Mouse (Mus musculus) megakaryocyte progenitor cell, adult 5-6 weeks (primary cell): ENCODE data around the gene Mrrf. TPM values are rescaled to one million over a fixed set of nuclear protein-coding genes. Genes with fewer than 3 reads are reported as not detected.
A peak's percentile ranks its signal among the peaks of the same experiment; 100 is the strongest.

Experiments
- ATAC-seq: replicated peaks from 2 replicates; pipeline ENCODE4 v1.8.0; 2016; ENCODE audit warnings: mild to moderate bottlenecking, moderate TSS enrichment, inconsistent platforms; ENCODE audit not compliant: poor library complexity
- total RNA-seq, 2 experiments: library from RNA; stranded (forward) in 1 of 2; stranded (reverse) in 1 of 2; fragments of 157-497, 149-512 nt in 1 of 2; fragments of 200-1000 nt in 1 of 2; gene quantifications; 2 replicates each; pipeline versions ENCODE4 v1.2.3 to v1.2.4; 2015 to 2017

Mrrf gene
- total RNA-seq, 2 experiments from 2014 or later: 21.6 to 24.4 TPM

GRCm38 (mm10) chr2:36223436-36223835 lies 87.2 kb downstream of the Mrrf start:
- ATAC-seq: no peak

GRCm38 (mm10) chr2:36224153-36224552 lies 88.0 kb downstream of the Mrrf start:
- no peak for ATAC-seq

GRCm38 (mm10) chr2:36224599-36224998 lies 88.4 kb downstream of the Mrrf start:
- no peak for ATAC-seq

GRCm38 (mm10) chr2:36230366-36230765 lies 94.2 kb downstream of the Mrrf start, which contains the start of gene Ptgs1:
Gene Ptgs1 (plus strand): TSS chr2:36230426.
- ATAC-seq: peak; percentile 88

- ATAC-seq: peak; percentile 32
These were observed 94.8 kb downstream of the Mrrf start for GRCm38 (mm10) chr2:36230967-36231366.

GRCm38 (mm10) chr2:36234526-36235368 lies 98.6 kb downstream of the Mrrf start:
- peak; percentile 35 for ATAC-seq

GRCm38 (mm10) chr2:36235917-36236316 lies 99.7 kb downstream of the Mrrf start:
- ATAC-seq: no peak

- ATAC-seq: 0 out of 2 replicates have a peak, but pooled peaks have one; percentile 16
These were observed 100.7 kb downstream of the Mrrf start for GRCm38 (mm10) chr2:36236889-36237288.

GRCm38 (mm10) chr2:36237557-36237956 lies 101.4 kb downstream of the Mrrf start:
- no peak for ATAC-seq

GRCm38 (mm10) chr2:36238467-36238866 lies 102.3 kb downstream of the Mrrf start:
- ATAC-seq: no peak

GRCm38 (mm10) chr2:36238951-36239350 lies 102.8 kb downstream of the Mrrf start:
- no peak for ATAC-seq

Other genes starting within 250 kb of the Mrrf start
- gene Ttll11, start 156.5 kb upstream of the Mrrf start, total RNA-seq (2015): not detected in 2 replicates
- gene Ttll11, start 156.5 kb upstream of the Mrrf start, total RNA-seq (2017): 0.04 TPM in 1 of 2 replicates, not detected in the other
- 85.0 and 100 TPM in 2 replicates for gene Ndufa8, start 87.0 kb upstream of the Mrrf start, total RNA-seq (2015)
- gene Ndufa8, start 87.0 kb upstream of the Mrrf start, total RNA-seq (2017): 42.4 and 53.3 TPM in 2 replicates
- not detected in 2 replicates for gene Morn5, start 86.9 kb upstream of the Mrrf start, total RNA-seq (2015)
- not detected in 2 replicates for gene Morn5, start 86.9 kb upstream of the Mrrf start, total RNA-seq (2017)
- not detected in 2 replicates for gene Lhx6, start 31.0 kb upstream of the Mrrf start, total RNA-seq (2015)
- not detected in 2 replicates for gene Lhx6, start 31.0 kb upstream of the Mrrf start, total RNA-seq (2017)
- gene Rbm18, start 384 bp downstream of the Mrrf start, total RNA-seq (2015): 32.7 and 34.3 TPM in 2 replicates
- gene Rbm18, start 384 bp downstream of the Mrrf start, total RNA-seq (2017): 21.0 and 22.2 TPM in 2 replicates
- 32.0 and 36.6 TPM in 2 replicates for gene Ptgs1, start 94.0 kb downstream of the Mrrf start, total RNA-seq (2015)
- gene Ptgs1, start 94.0 kb downstream of the Mrrf start, total RNA-seq (2017): 40.4 and 40.5 TPM in 2 replicates
- not detected in 2 replicates for gene Olfr338, start 237.1 kb downstream of the Mrrf start, total RNA-seq (2015)
- gene Olfr338, start 237.1 kb downstream of the Mrrf start, total RNA-seq (2017): not detected in 2 replicates